Mouse (Mus musculus) lung, adult 2 months (tissue): ENCODE measurements around the gene Papss2. TPM values are rescaled to one million over a fixed set of nuclear protein-coding genes. Genes with fewer than 3 reads are reported as not detected.

Source experiments
- DNase-seq: peaks from one replicate; pipeline ENCODE4 v3.0.0; 2022
- H3K4me1 ChIP-seq: fragments of 200-500 bp; 2 replicates; pipeline ENCODE4 v1.6.1; 2011; ENCODE audit warnings: low read length; ENCODE audit not compliant: control insufficient read depth, insufficient read depth
- H3K4me3 ChIP-seq: fragments of 200-500 bp; replicated peaks from 2 replicates; pipeline ENCODE3; 2011; ENCODE audit warnings: low read depth, mild to moderate bottlenecking, control low read depth, low read length; ENCODE audit errors: extremely low read depth
- CTCF ChIP-seq: fragments of 200-500 bp; IDR thresholded peaks from 2 replicates; pipeline ENCODE4 v1.5.1; 2011; ENCODE audit warnings: mild to moderate bottlenecking, low read length, control low read depth; ENCODE audit not compliant: insufficient read depth
- POLR2A ChIP-seq: fragments of 200-500 bp; IDR thresholded peaks from 2 replicates; pipeline ENCODE4 v1.6.1; 2011; ENCODE audit warnings: low read depth, mild to moderate bottlenecking, control low read depth, low read length, borderline replicate concordance; ENCODE audit errors: extremely low read depth
- WGBS: fragments of 180-500 bp; shearing (Covaris S2); methylation state at CpG from one replicate; pipeline ENCODE4 v1.1.7; 2018; 5-methylcytosine and 5-hydroxymethylcytosine counted together
- polyA plus RNA-seq: library from polyadenylated mRNA; depleted of rRNA; stranded (reverse); fragments of >200 nt; gene quantifications from 2 replicates; pipeline ENCODE4 v1.2.3, GENCODE M21; 2012

The Papss2 gene
- polyA plus RNA-seq, 1 experiment: 7.9 TPM

DNA sequence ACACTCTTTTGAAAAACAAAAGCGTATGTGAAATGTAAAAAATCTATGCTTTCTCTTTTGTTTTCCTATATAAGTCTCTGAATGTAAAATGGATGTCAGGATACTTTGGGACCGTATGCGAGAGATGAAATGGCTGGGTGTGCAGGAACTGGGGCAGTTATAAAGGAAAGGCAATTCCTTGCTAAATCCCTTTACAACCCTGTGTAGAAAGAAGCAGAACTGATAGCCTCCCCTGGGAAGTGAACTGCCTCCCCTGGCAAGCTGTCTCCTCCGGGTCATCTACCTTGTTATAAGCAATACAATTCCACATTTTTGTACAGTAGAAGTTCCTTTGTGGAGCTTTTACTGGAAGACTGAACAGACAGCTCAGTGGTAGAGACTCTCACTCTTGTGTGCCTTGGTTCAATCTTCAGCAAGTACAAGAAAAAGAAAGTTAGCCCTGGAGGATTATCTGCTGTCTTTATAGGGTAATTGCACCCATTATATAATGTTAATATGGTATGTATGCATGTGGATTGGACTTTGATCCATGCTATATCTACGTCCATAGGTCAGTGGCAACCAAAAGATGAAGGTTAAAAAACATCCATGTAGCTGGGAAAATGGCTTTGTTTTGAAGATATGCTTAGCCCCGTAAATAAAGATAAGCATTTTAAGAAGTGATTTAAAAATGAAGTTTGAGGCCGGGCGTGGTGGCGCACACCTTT lies 15.9 kb downstream of the Papss2 start:
- DNase-seq: no peak
- TF ChIP-seq POLR2A (no peak), CTCF (no peak)
- WGBS: 92% methylated on average over 9 of the region's 9 CpGs
- no peaks in the 10 kb centered on the region for H3K4me1 ChIP-seq
- H3K4me3 ChIP-seq: no peak overlapping the region

- WGBS: 85% methylated on average over 12 of the region's 12 CpGs
- no peak overlapping the region for H3K4me3 ChIP-seq
- no peak for DNase-seq
- no peak for TF ChIP-seq POLR2A
- no peak for TF ChIP-seq CTCF
- no peaks in the 10 kb centered on the region for H3K4me1 ChIP-seq
Measured at GRCm38 (mm10) chr19:32614046-32614771, 18.6 kb downstream of the Papss2 start.

- no peaks in the 10 kb centered on the region for H3K4me1 ChIP-seq
- TF ChIP-seq CTCF (no peak), POLR2A (no peak)
- 81% methylated on average over 2 of the region's 2 CpGs for WGBS
- no peak overlapping the region for H3K4me3 ChIP-seq
- DNase-seq: no peak
Measured at GRCm38 (mm10) chr19:32614772-32615099, 19.1 kb downstream of the Papss2 start.

DNA sequence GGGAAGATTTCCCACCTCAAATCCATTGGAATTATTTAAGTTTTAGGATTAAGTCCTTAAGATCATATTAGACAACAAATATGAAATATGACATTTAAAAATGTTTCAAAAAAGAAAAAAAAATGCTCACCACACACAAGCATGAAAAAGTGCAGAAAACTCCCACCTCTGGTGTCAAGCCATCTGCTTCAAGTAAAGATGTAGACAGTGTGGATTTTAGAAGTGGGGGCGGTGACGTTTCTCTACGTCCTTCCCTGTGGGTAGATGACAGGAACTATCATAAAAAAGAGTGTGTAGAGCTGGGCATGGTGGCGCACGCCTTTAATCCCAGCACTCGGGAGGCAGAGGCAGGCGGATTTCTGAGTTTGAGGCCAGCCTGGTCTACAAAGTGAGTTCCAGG lies 21.1 kb downstream of the Papss2 start:
- WGBS: 97% methylated on average over 7 of the region's 7 CpGs
- TF ChIP-seq CTCF (no peak), POLR2A (no peak)

DNA sequence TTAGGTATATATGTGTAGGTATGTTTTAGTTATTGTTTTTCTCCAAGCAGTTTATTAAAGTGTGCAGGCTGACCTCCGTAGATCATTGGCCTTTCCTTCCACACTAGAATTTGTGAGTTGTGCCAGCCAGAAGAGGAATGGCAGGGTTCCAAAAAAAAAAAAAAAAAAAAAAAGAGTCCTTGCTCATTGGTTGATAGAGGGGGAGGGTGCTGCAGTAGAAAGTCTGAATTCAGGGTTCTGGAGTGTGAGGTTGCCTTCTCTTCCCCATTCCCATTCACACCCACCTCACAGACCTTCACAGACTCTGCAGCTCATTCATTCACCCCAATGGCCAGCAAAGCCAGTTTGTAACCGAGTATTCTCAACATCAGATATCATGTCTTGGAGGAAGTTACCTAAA lies 24.1 kb downstream of the Papss2 start:
- DNase-seq: no peak
- no peaks in the 10 kb centered on the region for H3K4me1 ChIP-seq
- TF ChIP-seq POLR2A: no peak
- H3K4me3 ChIP-seq: no peak overlapping the region
- WGBS: 62% methylated on average over 2 of the region's 2 CpGs

More for the DNA sequence above, 21.1 kb downstream of the Papss2 start:
- DNase-seq: no peak
- Histone ChIP-seq H3K4me1 (no peaks in the 10 kb centered on the region), H3K4me3 (no peak overlapping the region)

GRCm38 (mm10) chr19:32620859-32621445 lies 25.4 kb downstream of the Papss2 start:
- H3K4me1 ChIP-seq: no peaks in the 10 kb centered on the region
- WGBS: 81% methylated on average over 15 of the region's 15 CpGs
- no peak for DNase-seq
- TF ChIP-seq POLR2A (no peak), CTCF (no peak)
- H3K4me3 ChIP-seq: no peak overlapping the region

DNA sequence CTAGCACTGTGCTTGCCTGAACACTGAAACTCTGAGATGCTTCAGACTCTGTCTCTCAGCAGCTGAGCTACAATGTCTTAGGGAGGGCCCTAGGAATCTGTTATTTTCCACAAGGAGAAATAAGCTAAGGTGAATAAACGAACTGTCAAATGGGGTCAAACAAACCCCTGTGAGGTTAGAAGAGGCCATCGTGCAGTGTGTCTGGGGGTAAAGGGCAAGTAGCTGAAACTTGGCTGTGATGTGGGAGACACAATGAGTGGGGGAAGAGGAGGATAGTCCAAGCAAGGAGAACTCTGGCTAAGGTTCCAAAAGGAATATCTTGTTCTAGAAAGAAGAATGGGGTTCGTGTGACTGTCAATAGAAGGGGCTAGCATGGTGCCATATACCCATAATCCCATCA lies 26.6 kb downstream of the Papss2 start:
- no peak for DNase-seq
- WGBS: 50% methylated on average over 3 of the region's 3 CpGs
- no peaks in the 10 kb centered on the region for H3K4me1 ChIP-seq

GRCm38 (mm10) chr19:32626768-32627331 lies 31.3 kb downstream of the Papss2 start:
- TF ChIP-seq CTCF: no peak
- no peak for TF ChIP-seq POLR2A
- WGBS: 44% methylated on average over 13 of the region's 13 CpGs
- Histone ChIP-seq H3K4me3 (no peak overlapping the region), H3K4me1 (no peaks in the 10 kb centered on the region)
- DNase-seq: no peak

More for the DNA sequence above, 26.6 kb downstream of the Papss2 start:
- no peak overlapping the region for H3K4me3 ChIP-seq
- TF ChIP-seq POLR2A: no peak
- TF ChIP-seq CTCF: no peak

GRCm38 (mm10) chr19:32627631-32628030 lies 32.0 kb downstream of the Papss2 start:
- WGBS: 53% methylated on average over 4 of the region's 4 CpGs
- no peak for DNase-seq
- no peaks in the 10 kb centered on the region for H3K4me1 ChIP-seq
- TF ChIP-seq CTCF (no peak), POLR2A (no peak)
- no peak overlapping the region for H3K4me3 ChIP-seq
